Mouse (Mus musculus): ENCODE results near the gene Gm29276.
"Not testable (repeated sequence)": the region's sequence is repeated elsewhere in the genome, so short reads cannot be mapped to it uniquely, and the experiment has no call there.

Gm29276 gene

DNA sequence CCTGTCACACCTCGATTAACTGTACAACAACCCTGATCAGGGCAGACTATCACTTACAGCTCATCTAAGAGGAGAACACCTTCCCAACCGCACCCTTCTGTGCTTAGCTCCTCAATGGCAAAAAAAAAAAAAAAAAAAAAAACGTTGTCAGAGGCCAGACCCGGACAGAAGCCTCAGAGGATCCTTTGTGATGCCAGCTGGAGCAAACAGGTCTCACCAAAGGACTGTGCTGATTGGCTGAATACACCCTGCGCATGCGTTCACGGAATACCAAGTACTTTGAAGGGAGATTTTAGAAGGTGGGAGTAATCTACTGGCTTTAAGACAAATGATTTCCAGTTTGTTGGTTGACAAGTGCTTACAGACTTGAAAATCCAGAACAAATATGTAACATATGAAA is at the start of gene Gm29276:
TSS of gene Gm29276 (minus strand) at position 101 of the 400 bp plus-strand sequence.
- not testable (repeated sequence) for DNase-seq
